Mouse (Mus musculus) gastrocnemius, adult 18-20 months (tissue): ENCODE data around the gene Zfp160. TPM values are rescaled to one million over a fixed set of nuclear protein-coding genes. Genes with fewer than 3 reads are reported as not detected.

Source experiments
- total RNA-seq, 2 experiments: library from RNA; stranded (reverse); gene quantifications; 2 replicates each; pipeline ENCODE4 v1.2.3; 2021

Gene Zfp160
- total RNA-seq, 2 experiments from 2014 or later: 5.6 to 6.6 TPM

Other genes starting within 250 kb of the Zfp160 start
- not detected for gene Vmn1r228, start 222.7 kb upstream of the Zfp160 start, total RNA-seq
- not detected for gene Vmn1r229, start 197.3 kb upstream of the Zfp160 start, total RNA-seq
- gene Vmn1r230, start 168.5 kb upstream of the Zfp160 start, total RNA-seq: not detected
- not detected for gene Vmn1r231, start 103.8 kb upstream of the Zfp160 start, total RNA-seq
- not detected for gene Vmn1r232, start 89.2 kb upstream of the Zfp160 start, total RNA-seq
- 100 to 1,000 TPM in 1 of 2 experiments, 10 to 100 TPM in 1; 94.8 to 112 TPM for gene Ppp2r1a, start 63.6 kb upstream of the Zfp160 start, total RNA-seq
- gene Vmn1r233, start 12.4 kb upstream of the Zfp160 start, total RNA-seq: not detected
- gene Vmn1r234, start 217.2 kb downstream of the Zfp160 start, total RNA-seq: not detected
- not detected for gene Vmn1r235, start 247.5 kb downstream of the Zfp160 start, total RNA-seq